Mouse (Mus musculus): ENCODE results near the gene Mtx1. TPM values are rescaled to one million over a fixed set of nuclear protein-coding genes. Genes with fewer than 3 reads are reported as not detected.

Gene Mtx1
- polyA plus RNA-seq, 1 experiment from 2014 or later = 129 TPM

GRCm38 (mm10) chr3:89210731-89211130 is 16.2 kb downstream of the Mtx1 start:
- TF ChIP-seq EP300 (optimal IDR thresholded peaks at IDR 0.05) (no peak), CTCF (IDR thresholded peaks at IDR 0.05; ENCODE audit: low read depth) (no peak)
- no peaks in the 10 kb centered on the region for H3K9me3 ChIP-seq (ENCODE audit: control insufficient read depth, low read length)
- WGBS = 78% methylated on average over 7 of the region's 7 CpGs
- ATAC-seq (ENCODE audit: low FRiP score, low TSS enrichment) = no peak
- no peak overlapping the region for H3K9ac ChIP-seq (ENCODE audit: low read length)
- H3K27me3 ChIP-seq (ENCODE audit: control insufficient read depth, insufficient read depth, low read length) = no peaks in the 10 kb centered on the region
- no peak overlapping the region for H3K4me2 ChIP-seq (replicated peaks; ENCODE audit: low read depth)
- H3K27ac ChIP-seq (replicated peaks) = no peak overlapping the region
- peaks cover 28% of the 10 kb centered on the region for H3K36me3 ChIP-seq (ENCODE audit: control insufficient read depth, insufficient read depth, low read length)
- H3K4me1 ChIP-seq (replicated peaks; ENCODE audit: control insufficient read depth, insufficient read depth) = peaks cover 4% of the 10 kb centered on the region; the same call in 1 of the 2 replicates
- no peak for DNase-seq (ENCODE audit: low spot score)
- H3K4me3 ChIP-seq (ENCODE audit: low read depth, low read length) = no peak overlapping the region

GRCm38 (mm10) chr3:89210162-89210561 is 16.7 kb downstream of the Mtx1 start:
- no peaks in the 10 kb centered on the region for H3K27me3 ChIP-seq (ENCODE audit: control insufficient read depth, insufficient read depth, low read length)
- no peak overlapping the region for H3K27ac ChIP-seq (replicated peaks)
- no peak for ATAC-seq (ENCODE audit: low FRiP score, low TSS enrichment)
- H3K4me2 ChIP-seq (replicated peaks; ENCODE audit: low read depth) = no peak overlapping the region
- no peak for TF ChIP-seq EP300 (optimal IDR thresholded peaks at IDR 0.05)
- no peak for TF ChIP-seq CTCF (IDR thresholded peaks at IDR 0.05; ENCODE audit: low read depth)
- peaks cover 34% of the 10 kb centered on the region for H3K36me3 ChIP-seq (ENCODE audit: control insufficient read depth, insufficient read depth, low read length)
- WGBS = 71% methylated on average over 13 of the region's 13 CpGs
- DNase-seq (ENCODE audit: low spot score) = no peak
- no peaks in the 10 kb centered on the region for H3K9me3 ChIP-seq (ENCODE audit: control insufficient read depth, low read length)
- H3K4me1 ChIP-seq (replicated peaks; ENCODE audit: control insufficient read depth, insufficient read depth) = peaks cover 4% of the 10 kb centered on the region; the same call in 1 of the 2 replicates
- no peak overlapping the region for H3K9ac ChIP-seq (ENCODE audit: low read length)
- no peak overlapping the region for H3K4me3 ChIP-seq (ENCODE audit: low read depth, low read length)

GRCm38 (mm10) chr3:89209731-89210130 is 17.2 kb downstream of the Mtx1 start:
- H3K36me3 ChIP-seq (ENCODE audit: control insufficient read depth, insufficient read depth, low read length) = peaks cover 34% of the 10 kb centered on the region
- no peak overlapping the region for H3K9ac ChIP-seq (ENCODE audit: low read length)
- ATAC-seq (ENCODE audit: low FRiP score, low TSS enrichment) = no peak
- no peak overlapping the region for H3K4me2 ChIP-seq (replicated peaks; ENCODE audit: low read depth)
- no peak for TF ChIP-seq CTCF (IDR thresholded peaks at IDR 0.05; ENCODE audit: low read depth)
- TF ChIP-seq EP300 (optimal IDR thresholded peaks at IDR 0.05) = no peak
- no peak for DNase-seq (ENCODE audit: low spot score)
- H3K4me1 ChIP-seq (replicated peaks; ENCODE audit: control insufficient read depth, insufficient read depth) = peaks cover 4% of the 10 kb centered on the region; the same call in 1 of the 2 replicates
- H3K4me3 ChIP-seq (ENCODE audit: low read depth, low read length) = no peak overlapping the region
- no peaks in the 10 kb centered on the region for H3K27me3 ChIP-seq (ENCODE audit: control insufficient read depth, insufficient read depth, low read length)
- no peaks in the 10 kb centered on the region for H3K9me3 ChIP-seq (ENCODE audit: control insufficient read depth, low read length)
- H3K27ac ChIP-seq (replicated peaks) = no peak overlapping the region
- 88% methylated on average over 7 of the region's 7 CpGs for WGBS

- no peak for TF ChIP-seq CTCF (IDR thresholded peaks at IDR 0.05; ENCODE audit: low read depth)
- Histone ChIP-seq H3K4me3 (ENCODE audit: low read depth, low read length) (no peak overlapping the region), H3K9me3 (ENCODE audit: control insufficient read depth, low read length) (no peaks in the 10 kb centered on the region), H3K9ac (ENCODE audit: low read length) (0 out of 2 replicates have a peak overlapping the region, but pooled peaks have one; percentile 18), H3K4me2 (replicated peaks; ENCODE audit: low read depth) (0 out of 2 replicates have a peak overlapping the region, but pooled peaks have one; percentile 5), H3K27ac (replicated peaks) (peak overlapping the region; percentile 46), H3K4me1 (replicated peaks; ENCODE audit: control insufficient read depth, insufficient read depth) (peaks cover 4% of the 10 kb centered on the region; the same call in 1 of the 2 replicates), H3K27me3 (ENCODE audit: control insufficient read depth, insufficient read depth, low read length) (no peaks in the 10 kb centered on the region), H3K36me3 (ENCODE audit: control insufficient read depth, insufficient read depth, low read length) (peaks cover 34% of the 10 kb centered on the region)
- 82% methylated on average over 6 of the region's 6 CpGs for WGBS
- no peak for ATAC-seq (ENCODE audit: low FRiP score, low TSS enrichment)
- no peak for DNase-seq (ENCODE audit: low spot score)
These were observed 18.2 kb downstream of the Mtx1 start for GRCm38 (mm10) chr3:89208736-89209135.

GRCm38 (mm10) chr3:89208075-89208657 is 18.7 kb downstream of the Mtx1 start:
- no peaks in the 10 kb centered on the region for H3K9me3 ChIP-seq (ENCODE audit: control insufficient read depth, low read length)
- ATAC-seq (ENCODE audit: low FRiP score, low TSS enrichment) (peak; percentile 1; the same call in 1 of the 2 replicates), DNase-seq (ENCODE audit: low spot score) (no peak)
- peaks cover 34% of the 10 kb centered on the region for H3K36me3 ChIP-seq (ENCODE audit: control insufficient read depth, insufficient read depth, low read length)
- TF ChIP-seq CTCF (IDR thresholded peaks at IDR 0.05; ENCODE audit: low read depth) = no peak
- no peak for TF ChIP-seq EP300 (optimal IDR thresholded peaks at IDR 0.05)
- no peak overlapping the region for H3K9ac ChIP-seq (ENCODE audit: low read length)
- WGBS = 78% methylated on average over 13 of the region's 13 CpGs
- H3K27me3 ChIP-seq (ENCODE audit: control insufficient read depth, insufficient read depth, low read length) = no peaks in the 10 kb centered on the region
- H3K4me1 ChIP-seq (replicated peaks; ENCODE audit: control insufficient read depth, insufficient read depth) = peaks cover 6% of the 10 kb centered on the region; the same call in 1 of the 2 replicates
- H3K27ac ChIP-seq (replicated peaks) = peak overlapping the region; percentile 76
- 0 out of 2 replicates have a peak overlapping the region, but pooled peaks have one; percentile 5 for H3K4me2 ChIP-seq (replicated peaks; ENCODE audit: low read depth)
- H3K4me3 ChIP-seq (ENCODE audit: low read depth, low read length) = no peak overlapping the region

GRCm38 (mm10) chr3:89206695-89207094 is 20.2 kb downstream of the Mtx1 start:
- Histone ChIP-seq H3K9ac (ENCODE audit: low read length) (no peak overlapping the region), H3K9me3 (ENCODE audit: control insufficient read depth, low read length) (no peaks in the 10 kb centered on the region), H3K36me3 (ENCODE audit: control insufficient read depth, insufficient read depth, low read length) (peaks cover 34% of the 10 kb centered on the region), H3K4me3 (ENCODE audit: low read depth, low read length) (no peak overlapping the region), H3K27me3 (ENCODE audit: control insufficient read depth, insufficient read depth, low read length) (no peaks in the 10 kb centered on the region), H3K4me1 (replicated peaks; ENCODE audit: control insufficient read depth, insufficient read depth) (0 out of 2 replicates have a peak, but pooled peaks cover 2% of the 10 kb centered on the region), H3K27ac (replicated peaks) (peak overlapping the region; percentile 76), H3K4me2 (replicated peaks; ENCODE audit: low read depth) (no peak overlapping the region)
- ATAC-seq (ENCODE audit: low FRiP score, low TSS enrichment) (no peak), DNase-seq (ENCODE audit: low spot score) (no peak)
- 69% methylated on average over 2 of the region's 2 CpGs for WGBS
- no peak for TF ChIP-seq EP300 (optimal IDR thresholded peaks at IDR 0.05)
- TF ChIP-seq CTCF (IDR thresholded peaks at IDR 0.05; ENCODE audit: low read depth) = no peak

Data from stomach, postnatal 0 days (tissue).